Mouse (Mus musculus) embryonic facial prominence, embryonic 14.5 days (tissue): ENCODE results near the gene Aup1. TPM values are rescaled to one million over a fixed set of nuclear protein-coding genes. Genes with fewer than 3 reads are reported as not detected.

Experiments
- ATAC-seq: fragments of 200-750 bp; cut with Nextera tagmentation; 2 replicates; pipeline ENCODE4 v1.8.0; 2017; ENCODE audit warnings: low read depth, moderate number of reproducible peaks, moderate TSS enrichment
- DNase-seq: peaks from one replicate; pipeline ENCODE4 v3.0.0-alpha.2; 2015; ENCODE audit warnings: low spot score
- H3K27ac ChIP-seq: fragments of 300-500 bp; sonication (generic); replicated peaks from 2 replicates; pipeline ENCODE4 v1.5.1; 2014; ENCODE audit warnings: low read depth, mild to moderate bottlenecking, low read length, moderate library complexity
- H3K27me3 ChIP-seq: fragments of 300-500 bp; sonication (generic); replicated peaks from 2 replicates; pipeline ENCODE4 v1.6.1; 2014; ENCODE audit warnings: low read length; ENCODE audit not compliant: control insufficient read depth, insufficient read depth
- H3K36me3 ChIP-seq: fragments of 300-500 bp; sonication (generic); 2 replicates; pipeline ENCODE4 v1.6.1; 2014; ENCODE audit warnings: low read length, mixed read lengths; ENCODE audit not compliant: control insufficient read depth, insufficient read depth
- H3K4me1 ChIP-seq: fragments of 300-500 bp; sonication (generic); 2 replicates; pipeline ENCODE4 v1.6.1; 2014; ENCODE audit warnings: antibody characterized with exemption, low read length; ENCODE audit not compliant: control insufficient read depth, insufficient read depth
- H3K4me2 ChIP-seq: fragments of 300-500 bp; sonication (generic); 2 replicates; pipeline ENCODE4 v1.6.1; 2014; ENCODE audit warnings: low read depth, mild to moderate bottlenecking, low read length, moderate library complexity, mixed read lengths
- H3K4me3 ChIP-seq: fragments of 300-500 bp; sonication (generic); 2 replicates; pipeline ENCODE4 v1.5.1; 2014; ENCODE audit warnings: low read depth, mild to moderate bottlenecking, low read length
- H3K9ac ChIP-seq: fragments of 300-500 bp; sonication (generic); 2 replicates; pipeline ENCODE4 v1.6.1; 2014; ENCODE audit warnings: low read depth, mild to moderate bottlenecking, low read length, moderate library complexity, mixed read lengths
- H3K9me3 ChIP-seq: fragments of 300-500 bp; sonication (generic); 2 replicates; pipeline ENCODE4 v1.6.1; 2016; ENCODE audit warnings: low read length; ENCODE audit not compliant: control insufficient read depth
- WGBS: fragments of 180-500 bp; shearing (Covaris S2); extraction: QIAGEN DNeasy Blood & Tissue Kit; methylation state at CpG from one replicate; pipeline ENCODE4 v1.1.7; 2014; 5-methylcytosine and 5-hydroxymethylcytosine counted together
- polyA plus RNA-seq: library from polyadenylated mRNA; unstranded; fragments of >200 nt; fragmentation: Nextera tagmentation; extraction: Ambion mirVana; gene quantifications from 2 replicates; pipeline ENCODE4 v1.2.1, GENCODE M21; 2014

Aup1 gene
- polyA plus RNA-seq, 1 experiment from 2014 or later: 121 TPM

DNA sequence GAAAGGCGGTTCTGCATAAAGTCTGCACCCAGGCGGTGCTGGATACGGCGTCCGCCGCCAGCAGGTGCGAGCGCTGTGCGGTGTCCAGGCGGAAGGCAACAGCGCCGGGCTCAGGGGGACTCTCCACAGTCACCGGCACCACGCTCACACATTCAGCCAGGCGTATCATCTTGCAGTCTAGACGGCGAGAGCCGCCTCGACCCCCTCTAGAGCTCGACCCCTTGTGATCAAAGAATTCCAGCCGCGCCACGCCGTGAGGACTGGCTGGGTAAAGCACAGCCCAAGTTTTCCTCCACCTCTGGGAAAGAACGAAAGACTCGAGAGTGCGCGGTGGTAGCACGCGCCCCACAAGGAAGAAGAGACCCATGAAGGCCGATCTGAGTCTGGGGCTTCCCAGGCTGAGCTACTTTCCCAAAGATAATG is 21.5 kb upstream of the Aup1 start:
- no peaks in the 10 kb centered on the region; the same call in 1 of the 2 replicates for H3K36me3 ChIP-seq
- peak overlapping the region; percentile 60 for H3K9ac ChIP-seq
- peak overlapping the region; percentile 56 for H3K4me3 ChIP-seq
- H3K27ac ChIP-seq: peak overlapping the region; percentile 80
- peak; percentile 57 for DNase-seq
- peaks cover 18% of the 10 kb centered on the region; the same call in 1 of the 2 replicates for H3K27me3 ChIP-seq
- peaks cover 22% of the 10 kb centered on the region for H3K4me1 ChIP-seq
- peak overlapping the region; percentile 63 for H3K4me2 ChIP-seq
- H3K9me3 ChIP-seq: no peaks in the 10 kb centered on the region
- ATAC-seq: peak; percentile 41
- WGBS: under 1% methylated on average over 30 of the region's 31 CpGs

DNA sequence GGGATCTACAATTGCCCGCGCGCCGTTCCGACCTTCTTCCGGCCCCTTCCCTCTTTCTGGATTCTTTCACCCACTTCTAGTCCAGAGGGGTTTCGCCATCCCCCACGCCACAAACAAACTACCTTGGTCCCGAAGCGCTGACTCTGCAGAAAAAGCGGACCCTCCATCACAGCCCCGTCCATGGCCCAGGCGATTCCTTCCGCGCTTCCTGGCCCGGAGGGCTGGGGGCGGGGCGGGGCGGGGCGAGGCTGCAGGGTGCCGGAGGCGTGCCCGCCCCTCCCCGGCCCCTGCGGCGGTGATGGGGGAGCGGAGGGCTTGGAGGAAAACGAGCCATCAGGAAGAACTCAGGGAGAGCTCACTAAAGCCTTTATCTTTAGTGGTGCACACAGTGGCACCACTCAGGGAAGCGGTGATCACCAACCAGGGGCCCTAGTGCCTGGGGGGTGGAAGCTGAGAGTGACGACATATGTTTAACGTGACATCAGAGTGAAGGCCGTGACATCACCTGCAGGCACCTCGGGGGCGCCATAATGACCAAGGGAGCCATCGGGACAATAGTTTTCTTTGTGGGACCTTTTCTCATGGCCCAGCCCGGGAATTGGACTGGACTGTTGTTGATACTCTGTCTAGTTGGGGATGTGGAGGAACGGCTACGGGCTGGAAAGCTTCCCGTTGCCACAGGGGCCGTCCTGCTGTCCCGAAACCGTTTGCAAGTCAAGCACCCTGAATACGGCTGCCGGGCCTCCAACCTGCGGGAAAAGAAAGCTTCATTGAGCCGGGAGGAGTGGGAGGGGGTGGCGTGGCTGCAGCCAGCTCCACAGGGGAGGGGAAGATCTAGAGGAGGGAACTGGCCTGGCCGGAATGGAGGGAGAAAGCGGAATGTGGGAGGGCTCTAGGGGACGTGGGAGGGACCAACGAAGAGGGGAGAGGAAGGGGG is 20.8 kb upstream of the Aup1 start, which contains the start of the genes Dok1 and Loxl3:
Gene Dok1 (minus strand): TSS at position 223 of the 937 bp plus-strand sequence.
Gene Loxl3 (plus strand): TSS at position 925 of the 937 bp plus-strand sequence.
- H3K4me3 ChIP-seq: peak within 1 kb of the TSS; percentile 56
- ATAC-seq (peak; percentile 83), DNase-seq (peak; percentile 91)
- H3K9ac ChIP-seq: peak within 1 kb of the TSS; percentile 60
- no peaks in the 10 kb centered on the region for H3K9me3 ChIP-seq
- H3K27ac ChIP-seq: peak within 1 kb of the TSS; percentile 80
- H3K4me1 ChIP-seq: peaks cover 23% of the 10 kb centered on the region
- H3K27me3 ChIP-seq: peaks cover 14% of the 10 kb centered on the region; the same call in 1 of the 2 replicates
- under 1% methylated on average over 50 of the region's 51 CpGs for whole genome bisulfite sequencing
- peak within 1 kb of the TSS; percentile 63 for H3K4me2 ChIP-seq
- no peaks in the 10 kb centered on the region; the same call in 1 of the 2 replicates for H3K36me3 ChIP-seq

DNA sequence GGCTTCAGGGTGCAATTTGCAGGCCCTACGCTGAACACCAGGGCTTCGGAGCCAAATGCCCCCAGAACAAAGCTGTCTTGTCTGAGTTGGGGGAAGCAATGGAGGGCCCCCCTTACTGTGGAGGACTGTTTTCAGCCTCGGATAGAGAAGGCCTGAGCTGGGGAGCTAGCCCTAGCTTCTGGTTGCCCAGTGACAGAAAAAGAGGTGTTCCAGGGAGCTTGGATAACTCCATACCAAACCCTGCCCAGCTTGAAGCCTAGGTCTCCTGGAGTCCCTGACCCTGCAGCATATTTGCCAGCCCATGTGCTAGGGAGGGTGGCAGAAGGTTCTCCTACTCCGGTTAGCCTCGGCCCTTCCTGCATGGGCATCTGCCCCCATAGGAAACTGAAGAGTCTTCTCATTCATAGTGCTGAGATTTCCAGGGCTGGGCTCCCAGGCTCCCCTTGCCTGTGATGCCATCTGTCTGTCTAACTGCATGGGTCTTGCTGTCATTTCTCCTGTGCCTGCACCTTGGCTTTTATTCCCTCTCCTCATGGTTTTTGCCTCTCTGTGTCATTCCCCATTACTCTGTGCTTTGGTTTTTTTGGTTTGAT is 19.8 kb upstream of the Aup1 start:
- 0 out of 2 replicates have a peak, but pooled peaks have one; percentile 5 for ATAC-seq
- peaks cover 14% of the 10 kb centered on the region; the same call in 1 of the 2 replicates for H3K27me3 ChIP-seq
- WGBS: 27% methylated on average over 5 of the region's 5 CpGs
- H3K27ac ChIP-seq: peak overlapping the region; percentile 80
- H3K4me1 ChIP-seq: peaks cover 25% of the 10 kb centered on the region
- H3K4me3 ChIP-seq: peak overlapping the region; percentile 56
- no peak for DNase-seq
- peak overlapping the region; percentile 60 for H3K9ac ChIP-seq
- no peaks in the 10 kb centered on the region; the same call in 1 of the 2 replicates for H3K36me3 ChIP-seq
- H3K9me3 ChIP-seq: no peaks in the 10 kb centered on the region
- peak overlapping the region; percentile 63 for H3K4me2 ChIP-seq

DNA sequence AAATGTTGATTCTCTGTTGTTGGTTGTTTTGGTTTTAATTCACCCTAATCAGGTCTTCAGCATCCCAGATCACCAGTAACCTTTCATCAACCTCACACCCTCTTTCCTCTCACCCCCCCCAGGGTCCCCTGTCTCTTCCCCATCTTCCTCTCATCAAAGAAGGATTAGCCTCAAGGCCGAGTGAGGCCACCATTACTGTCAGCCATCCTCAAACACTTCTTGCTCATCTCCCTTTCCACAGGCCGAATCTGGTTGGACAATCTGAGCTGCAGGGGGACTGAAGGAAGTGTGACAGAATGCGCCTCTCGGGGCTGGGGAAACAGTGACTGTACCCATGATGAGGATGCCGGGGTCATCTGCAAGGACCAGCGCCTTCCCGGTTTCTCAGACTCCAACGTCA is 17.1 kb upstream of the Aup1 start:
- peaks cover 20% of the 10 kb centered on the region for H3K4me1 ChIP-seq
- no peaks in the 10 kb centered on the region; the same call in 1 of the 2 replicates for H3K36me3 ChIP-seq
- no peak overlapping the region for H3K4me3 ChIP-seq
- H3K4me2 ChIP-seq: no peak overlapping the region
- ATAC-seq (no peak), DNase-seq (no peak)
- H3K9me3 ChIP-seq: no peaks in the 10 kb centered on the region
- H3K27me3 ChIP-seq: peaks cover 2% of the 10 kb centered on the region; the same call in 1 of the 2 replicates
- H3K27ac ChIP-seq: no peak overlapping the region
- 80% methylated on average over 8 of the region's 8 CpGs for WGBS
- no peak overlapping the region for H3K9ac ChIP-seq

DNA sequence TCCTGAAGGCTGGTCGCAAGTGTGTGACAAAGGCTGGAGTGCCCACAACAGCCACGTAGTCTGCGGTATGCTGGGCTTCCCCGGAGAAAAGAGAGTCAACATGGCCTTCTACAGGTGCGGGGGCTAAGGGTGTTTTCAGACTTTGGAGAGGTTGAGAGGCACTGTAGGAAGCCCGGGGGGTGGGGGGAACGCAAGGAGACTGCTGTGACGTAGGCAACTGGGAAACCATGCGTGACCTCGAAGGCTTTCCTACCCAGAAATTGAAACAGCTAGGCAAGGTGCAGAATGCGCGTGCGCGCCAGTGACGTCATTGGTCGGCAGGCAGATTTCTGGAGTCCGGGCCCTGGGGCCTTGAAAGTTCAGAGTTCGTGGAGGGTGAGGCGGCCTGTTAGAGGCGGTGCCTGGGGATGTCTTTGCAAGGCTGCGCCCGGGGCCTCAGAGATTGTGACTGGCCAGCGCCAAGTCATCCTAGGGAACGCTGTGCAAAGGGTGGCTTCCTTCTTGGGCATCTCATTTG is 15.8 kb upstream of the Aup1 start:
- H3K36me3 ChIP-seq: no peaks in the 10 kb centered on the region; the same call in 1 of the 2 replicates
- H3K4me3 ChIP-seq: peak overlapping the region; percentile 23
- H3K4me2 ChIP-seq: peak overlapping the region; percentile 59
- no peaks in the 10 kb centered on the region for H3K9me3 ChIP-seq
- DNase-seq (peak; percentile 67), ATAC-seq (peak; percentile 58; the same call in 1 of the 2 replicates)
- H3K4me1 ChIP-seq: peaks cover 15% of the 10 kb centered on the region
- WGBS: 10% methylated on average over 24 of the region's 24 CpGs
- no peaks in the 10 kb centered on the region for H3K27me3 ChIP-seq
- H3K9ac ChIP-seq: peak overlapping the region; percentile 52; the same call in 1 of the 2 replicates
- no peak overlapping the region for H3K27ac ChIP-seq

DNA sequence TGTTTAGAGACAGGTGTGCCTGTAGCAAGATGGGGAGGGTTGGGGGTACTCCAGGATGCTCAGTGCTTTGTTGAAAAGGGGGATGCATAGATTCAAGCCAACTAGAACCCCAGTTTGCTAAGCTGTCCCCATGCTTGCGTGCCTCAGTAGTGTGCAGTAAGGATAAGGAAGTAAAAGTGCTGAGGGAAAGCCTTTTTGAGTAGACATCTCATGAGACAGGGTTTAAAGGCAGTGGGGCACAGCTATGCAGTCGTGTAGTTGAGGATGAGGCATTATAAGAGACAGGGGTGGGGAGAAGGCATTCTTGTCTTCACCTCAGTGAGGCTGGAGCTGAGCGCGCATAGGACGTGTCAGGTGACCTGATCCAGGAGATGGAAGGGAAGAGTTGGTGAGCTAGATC is 13.7 kb upstream of the Aup1 start:
- WGBS: 71% methylated on average over 5 of the region's 5 CpGs
- DNase-seq (no peak), ATAC-seq (no peak)
- Histone ChIP-seq H3K4me1 (peaks cover 6% of the 10 kb centered on the region; the same call in 1 of the 2 replicates), H3K4me2 (no peak overlapping the region), H3K9ac (no peak overlapping the region), H3K4me3 (no peak overlapping the region), H3K27ac (no peak overlapping the region), H3K27me3 (no peaks in the 10 kb centered on the region), H3K36me3 (no peaks in the 10 kb centered on the region; the same call in 1 of the 2 replicates), H3K9me3 (no peaks in the 10 kb centered on the region)

DNA sequence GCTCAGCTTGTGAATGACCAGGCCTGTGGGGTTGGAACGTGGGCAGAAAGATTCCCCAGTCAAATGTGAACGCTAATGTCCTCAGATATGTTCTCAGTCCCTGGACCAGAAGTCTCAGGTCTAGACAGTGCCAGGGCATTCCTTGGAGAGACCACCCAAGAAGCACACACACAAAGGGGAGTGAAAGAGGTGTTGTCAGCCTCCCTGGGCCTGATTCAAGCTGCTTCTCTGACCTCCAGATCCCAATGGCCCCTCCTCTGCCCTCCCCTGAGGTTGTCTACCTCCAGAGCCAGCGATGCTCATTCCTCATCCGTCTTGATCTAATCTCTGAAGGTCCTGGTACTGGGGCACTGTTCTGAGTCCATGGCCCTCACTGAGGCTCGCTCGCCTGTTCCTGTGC is 10.8 kb upstream of the Aup1 start:
- Histone ChIP-seq H3K4me1 (peaks cover 1% of the 10 kb centered on the region; the same call in 1 of the 2 replicates), H3K9ac (no peak overlapping the region), H3K4me2 (no peak overlapping the region), H3K4me3 (no peak overlapping the region), H3K27ac (no peak overlapping the region), H3K27me3 (no peaks in the 10 kb centered on the region), H3K36me3 (no peaks in the 10 kb centered on the region), H3K9me3 (no peaks in the 10 kb centered on the region)
- WGBS: 71% methylated on average over 4 of the region's 6 CpGs
- ATAC-seq (no peak), DNase-seq (no peak)

DNA sequence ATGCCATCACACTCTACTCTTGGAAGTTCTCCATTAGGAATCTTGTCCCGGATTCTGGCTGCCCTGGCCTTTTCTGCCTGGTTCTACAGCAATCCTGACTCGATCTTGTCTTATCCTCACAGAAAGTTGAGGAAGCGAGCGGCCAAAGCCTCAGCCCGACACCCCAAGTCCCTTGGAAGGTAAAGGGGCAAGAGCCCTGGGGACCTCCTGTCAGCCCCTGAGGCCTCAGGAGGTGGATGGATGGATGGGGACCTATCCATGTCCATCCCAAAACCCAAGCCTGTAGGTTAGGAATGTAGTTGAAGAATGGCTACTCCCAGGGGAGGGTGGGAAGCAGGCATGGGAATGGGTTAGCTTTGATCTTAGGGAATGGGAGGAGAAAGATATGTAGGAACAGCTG is 10.3 kb upstream of the Aup1 start:
- Histone ChIP-seq H3K9ac (no peak overlapping the region), H3K36me3 (no peaks in the 10 kb centered on the region), H3K4me2 (no peak overlapping the region), H3K4me3 (no peak overlapping the region), H3K4me1 (no peaks in the 10 kb centered on the region), H3K27me3 (no peaks in the 10 kb centered on the region), H3K27ac (no peak overlapping the region), H3K9me3 (no peaks in the 10 kb centered on the region)
- 94% methylated on average over 5 of the region's 5 CpGs for WGBS
- DNase-seq (no peak), ATAC-seq (no peak)
